Mouse (Mus musculus): Measurements from ENCODE around the gene Atrn.

Gene Atrn

GRCm38 (mm10) chr2:131040854-131041825 is 134.8 kb downstream of the Atrn start:
- DNase-seq (ENCODE audit: low read depth) = no peak

- no peak for DNase-seq (ENCODE audit: low read depth)
Observed at GRCm38 (mm10) chr2:131042988-131043387, 136.7 kb downstream of the Atrn start, which contains the start of gene Gfra4. Gene Gfra4 (minus strand): TSS chr2:131043088.

- DNase-seq (ENCODE audit: low read depth) = peak; percentile 57
Observed at GRCm38 (mm10) chr2:131044354-131044852, 138.1 kb downstream of the Atrn start.

GRCm38 (mm10) chr2:131044989-131045720 is 138.9 kb downstream of the Atrn start:
- DNase-seq (ENCODE audit: low read depth) = peak; percentile 13

GRCm38 (mm10) chr2:131046025-131046424 is 139.7 kb downstream of the Atrn start:
- DNase-seq (ENCODE audit: low read depth) = no peak

- DNase-seq (ENCODE audit: low read depth) = no peak
Observed at GRCm38 (mm10) chr2:131052043-131052442, 145.7 kb downstream of the Atrn start.

- no peak for DNase-seq (ENCODE audit: low read depth)
Observed at GRCm38 (mm10) chr2:131052862-131053418, 146.6 kb downstream of the Atrn start.

- no peak for DNase-seq (ENCODE audit: low read depth)
Observed at GRCm38 (mm10) chr2:131053851-131054645, 147.8 kb downstream of the Atrn start.

- no peak for DNase-seq (ENCODE audit: low read depth)
Observed at GRCm38 (mm10) chr2:131054646-131055264, 148.5 kb downstream of the Atrn start.

- peak; percentile 66 for DNase-seq (ENCODE audit: low read depth)
Observed at GRCm38 (mm10) chr2:131055631-131056030, 149.3 kb downstream of the Atrn start.

- DNase-seq (ENCODE audit: low read depth) = peak; percentile 60
Observed at GRCm38 (mm10) chr2:131056191-131056590, 149.9 kb downstream of the Atrn start.

- no peak for DNase-seq (ENCODE audit: low read depth)
Observed at GRCm38 (mm10) chr2:131058672-131059071, 152.4 kb downstream of the Atrn start.

GRCm38 (mm10) chr2:131059377-131059776 is 153.1 kb downstream of the Atrn start:
- DNase-seq (ENCODE audit: low read depth) = no peak

GRCm38 (mm10) chr2:131059781-131060540 is 153.7 kb downstream of the Atrn start:
- no peak for DNase-seq (ENCODE audit: low read depth)

GRCm38 (mm10) chr2:131060784-131061183 is 154.5 kb downstream of the Atrn start:
- no peak for DNase-seq (ENCODE audit: low read depth)

GRCm38 (mm10) chr2:131061607-131062006 is 155.3 kb downstream of the Atrn start:
- DNase-seq (ENCODE audit: low read depth) = no peak

GRCm38 (mm10) chr2:131063404-131063864 is 157.1 kb downstream of the Atrn start, which contains the start of gene Adam33:
Gene Adam33 (minus strand): TSS chr2:131063814.
- DNase-seq (ENCODE audit: low read depth) = no peak

- DNase-seq (ENCODE audit: low read depth) = no peak
Observed at GRCm38 (mm10) chr2:131066342-131066741, 160.0 kb downstream of the Atrn start.

GRCm38 (mm10) chr2:131067481-131067880 is 161.2 kb downstream of the Atrn start:
- no peak for DNase-seq (ENCODE audit: low read depth)

GRCm38 (mm10) chr2:131072536-131072935 is 166.2 kb downstream of the Atrn start:
- DNase-seq (ENCODE audit: low read depth) = no peak
